In genomic region chr14:46384946-46385691, GRCm38 (mm10) we compare ENCODE assay signal across 8 mouse cellular contexts. TPM values are rescaled to one million over a fixed set of nuclear protein-coding genes. Genes with fewer than 3 reads are reported as not detected.
DNase-seq lines count a peak whose midpoint lies in the region; ATAC-seq and TF ChIP-seq lines count a peak whose summit lies in the region.

No protein-coding gene starts in this region.

- intact Hi-C loops in left cerebral cortex, postnatal 10 days (cut with DNase I), result no loop called here

- peaks cover 20% of the 10 kb centered on the region for H3K27me3 ChIP-seq in embryonic facial prominence, embryonic 14.5 days (replicated peaks; ENCODE audit: control insufficient read depth, insufficient read depth, low read length)
- no peaks in the 10 kb centered on the region for H3K27me3 ChIP-seq in kidney, postnatal 0 days (ENCODE audit: insufficient read depth, low read length)
- H3K27me3 ChIP-seq in neural tube, embryonic 14.5 days (ENCODE audit: control insufficient read depth, insufficient read depth, low read length), result peaks cover 59% of the 10 kb centered on the region

- H3K27ac ChIP-seq in embryonic facial prominence, embryonic 14.5 days (replicated peaks; ENCODE audit: low read depth, low read length), result peak overlapping the region; percentile 64
- H3K27ac ChIP-seq in kidney, postnatal 0 days, result no peak overlapping the region
- no peak overlapping the region for H3K27ac ChIP-seq in neural tube, embryonic 14.5 days (ENCODE audit: low read depth, low read length)

- peak; percentile 34 for DNase-seq in kidney, adult 9 months
- no peak for DNase-seq in kidney, adult 11 months
- DNase-seq in embryonic facial prominence, embryonic 14.5 days (ENCODE audit: low spot score), result peak; percentile 52
- DNase-seq in kidney, postnatal 0 days (ENCODE audit: low spot score), result peak; percentile 55
- DNase-seq in left cerebral cortex, postnatal 10 days (ENCODE audit: extremely low spot score in 1 of 2, low spot score in 2 of 2), result no peak
- no peak for DNase-seq in spleen, postnatal 4 days (ENCODE audit: low spot score in 2 of 2)
- no peak for DNase-seq in ovary, postnatal 36 days (ENCODE audit: low spot score)

- peak overlapping the region; percentile 75 for H3K4me2 ChIP-seq in embryonic facial prominence, embryonic 14.5 days (ENCODE audit: low read depth, low read length)
- H3K4me2 ChIP-seq in kidney, postnatal 0 days (ENCODE audit: low read length), result peak overlapping the region; percentile 72
- H3K4me2 ChIP-seq in neural tube, embryonic 14.5 days (ENCODE audit: low read depth, low read length), result peak overlapping the region; percentile 89

- 4% methylated on average over 14 of the region's 14 CpGs for WGBS in embryonic facial prominence, embryonic 14.5 days
- WGBS in kidney, postnatal 0 days, result 16% methylated on average over 14 of the region's 14 CpGs
- 10% methylated on average over 14 of the region's 14 CpGs for WGBS in neural tube, embryonic 14.5 days

- H3K36me3 ChIP-seq in embryonic facial prominence, embryonic 14.5 days (ENCODE audit: control insufficient read depth, insufficient read depth, low read length), result peaks cover 21% of the 10 kb centered on the region
- H3K36me3 ChIP-seq in kidney, postnatal 0 days (ENCODE audit: insufficient read depth, low read length), result peaks cover 7% of the 10 kb centered on the region; the same call in 1 of the 2 replicates
- no peaks in the 10 kb centered on the region for H3K36me3 ChIP-seq in neural tube, embryonic 14.5 days (ENCODE audit: control insufficient read depth, insufficient read depth, low read length)

- H3K4me3 ChIP-seq in embryonic facial prominence, embryonic 14.5 days (ENCODE audit: low read depth, low read length), result peak overlapping the region; percentile 62
- peak overlapping the region; percentile 56 for H3K4me3 ChIP-seq in kidney, postnatal 0 days (replicated peaks; ENCODE audit: low read depth, low read length)
- H3K4me3 ChIP-seq in neural tube, embryonic 14.5 days (ENCODE audit: low read depth, low read length), result peak overlapping the region; percentile 54

- peak overlapping the region; percentile 63 for H3K9ac ChIP-seq in embryonic facial prominence, embryonic 14.5 days (ENCODE audit: low read depth, low read length)
- peak overlapping the region; percentile 69 for H3K9ac ChIP-seq in kidney, postnatal 0 days (ENCODE audit: low read depth, low read length)
- H3K9ac ChIP-seq in neural tube, embryonic 14.5 days (replicated peaks; ENCODE audit: low read depth, low read length), result no peak overlapping the region

- TF ChIP-seq CTCF in kidney, postnatal 0 days (IDR thresholded peaks at IDR 0.05; ENCODE audit: low read depth), result no peak

- no peak for ATAC-seq in embryonic facial prominence, embryonic 14.5 days (ENCODE audit: low read depth)
- no peak for ATAC-seq in kidney, postnatal 0 days (replicated peaks; ENCODE audit: low FRiP score, low read depth)
- no peak for ATAC-seq in neural tube, embryonic 14.5 days (ENCODE audit: low read depth)

- no peaks in the 10 kb centered on the region for H3K9me3 ChIP-seq in embryonic facial prominence, embryonic 14.5 days (ENCODE audit: control insufficient read depth, low read length)
- no peaks in the 10 kb centered on the region for H3K9me3 ChIP-seq in kidney, postnatal 0 days (replicated peaks; ENCODE audit: low read length)
- no peaks in the 10 kb centered on the region for H3K9me3 ChIP-seq in neural tube, embryonic 14.5 days (ENCODE audit: control insufficient read depth, low read length)

- peaks cover 28% of the 10 kb centered on the region for H3K4me1 ChIP-seq in embryonic facial prominence, embryonic 14.5 days (ENCODE audit: control insufficient read depth, insufficient read depth, low read length)
- peaks cover 15% of the 10 kb centered on the region; the same call in 1 of the 2 replicates for H3K4me1 ChIP-seq in kidney, postnatal 0 days (replicated peaks; ENCODE audit: insufficient read depth, low read length)
- peaks cover 23% of the 10 kb centered on the region; the same call in 1 of the 2 replicates for H3K4me1 ChIP-seq in neural tube, embryonic 14.5 days (ENCODE audit: control insufficient read depth, insufficient read depth, low read length)

RNA-seq across cellular contexts. Expression of gene Bmp4, which starts 5.3 kb away (rescaled TPM):
- 12.3 and 16.4 TPM in 2 replicates for polyA plus RNA-seq in embryonic facial prominence, embryonic 14.5 days (2014; fragmentation: Nextera tagmentation; extraction: Ambion mirVana)
- polyA plus RNA-seq in kidney, postnatal 0 days (2015; fragmentation: Nextera tagmentation; extraction: Ambion mirVana), result 21.3 and 24.1 TPM in 2 replicates
- 2.2 and 4.3 TPM in 2 replicates for polyA plus RNA-seq in neural tube, embryonic 14.5 days (2014; fragmentation: Nextera tagmentation; extraction: Ambion mirVana)
- total RNA-seq in left cerebral cortex, postnatal 10 days (2021), result 10 to 100 TPM in 1 of 2 experiments, 1 to 10 TPM in 1; 8.7 to 11.1 TPM

RNA-seq across cellular contexts. Expression of gene Gm15217, which starts 5.9 kb away (rescaled TPM):
- not detected in 2 replicates for polyA plus RNA-seq in embryonic facial prominence, embryonic 14.5 days (2014; fragmentation: Nextera tagmentation; extraction: Ambion mirVana)
- polyA plus RNA-seq in kidney, postnatal 0 days (2015; fragmentation: Nextera tagmentation; extraction: Ambion mirVana), result 4.5 and 6.4 TPM in 2 replicates
- not detected in 2 replicates for polyA plus RNA-seq in neural tube, embryonic 14.5 days (2014; fragmentation: Nextera tagmentation; extraction: Ambion mirVana)
- total RNA-seq in left cerebral cortex, postnatal 10 days (2021), result not detected

Comparison
In these comparisons a context has a peak if more than half of its experiments do, and no peak if none do; other contexts are left out.
1. DNase-seq: peak in kidney, adult 9 months (single experiment), embryonic facial prominence, embryonic 14.5 days (single experiment) and kidney, postnatal 0 days (single experiment); none in kidney, adult 11 months (single experiment), left cerebral cortex, postnatal 10 days (0 of 2), spleen, postnatal 4 days (0 of 2) and ovary, postnatal 36 days (single experiment).
2. Peak in every context shown above with its lines, with median percentiles within 50 percentile points of each other: H3K4me2 ChIP-seq and H3K4me3 ChIP-seq.